Mouse (Mus musculus) monocyte, adult 2 months (primary cell): Measurements from ENCODE around the gene Igsf8.

ENCODE experiments used
- DNase-seq, 2 experiments: peaks; one replicate each; pipeline ENCODE4 v3.0.0; 2022; ENCODE audit warnings: low spot score in 2 of 2, low read depth in 1 of 2

Gene Igsf8

DNA sequence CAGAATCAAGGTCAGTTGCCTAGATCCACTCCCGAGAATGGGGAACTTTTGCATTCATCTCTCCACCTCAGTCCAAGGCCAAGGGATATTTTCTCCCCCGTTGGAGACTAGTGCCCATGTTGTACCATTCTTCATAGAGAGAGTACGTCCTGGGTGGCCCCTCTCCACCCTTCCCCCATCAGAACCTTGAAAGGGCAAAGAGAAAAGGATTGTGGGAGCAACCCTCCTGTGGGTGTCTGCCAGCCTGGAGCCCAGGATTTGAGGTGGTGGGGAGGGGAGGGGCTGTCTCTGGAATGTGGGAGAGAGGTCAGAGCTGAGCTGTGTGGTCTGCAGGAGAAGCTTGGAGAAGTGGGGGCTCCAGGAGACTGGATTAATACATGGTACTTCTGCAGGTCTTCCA, 82.5 kb downstream of the Igsf8 start:
- no peak for DNase-seq

GRCm38 (mm10) chr1:172344820-172345219, 83.4 kb downstream of the Igsf8 start:
- no peak for DNase-seq

DNA sequence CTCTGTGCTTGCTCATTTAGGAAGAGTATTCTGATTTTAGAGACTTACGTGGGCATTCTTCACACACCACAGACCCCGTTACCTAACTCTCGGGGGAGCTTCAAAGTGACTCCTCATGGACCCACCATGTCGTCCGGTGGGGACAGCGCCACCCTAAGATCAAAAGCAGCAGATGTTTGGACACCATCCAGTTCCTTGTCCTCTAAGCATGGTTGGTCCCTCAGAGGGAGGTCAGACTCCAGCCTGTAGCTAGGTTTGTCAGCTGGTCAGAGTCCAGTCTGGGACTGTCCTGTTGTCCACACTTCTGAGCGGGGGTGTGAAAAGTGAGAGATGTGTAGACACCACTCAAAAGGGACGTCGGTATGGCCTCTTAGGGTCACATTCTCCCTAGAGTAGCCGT, 85.3 kb downstream of the Igsf8 start:
- no peak for DNase-seq

DNA sequence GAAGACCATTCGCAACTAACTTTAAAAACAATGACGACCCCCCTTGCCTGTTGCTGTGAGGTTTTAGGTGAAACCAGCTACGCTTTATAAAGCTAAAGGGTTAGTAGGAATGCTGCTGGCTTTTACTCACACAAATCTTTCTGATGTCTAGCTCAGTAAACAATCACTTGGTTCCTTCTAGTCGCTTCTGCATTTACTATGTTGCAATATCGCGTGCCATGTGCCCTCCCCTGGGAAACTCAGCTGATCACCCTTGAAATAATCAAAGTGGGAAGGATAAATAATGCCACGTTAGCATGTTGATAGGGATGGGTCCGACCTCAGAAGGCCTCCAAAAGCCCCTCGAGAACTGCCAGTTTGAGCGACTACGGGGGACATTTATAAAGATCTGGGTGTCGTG, 85.9 kb downstream of the Igsf8 start:
- no peak for DNase-seq

DNA sequence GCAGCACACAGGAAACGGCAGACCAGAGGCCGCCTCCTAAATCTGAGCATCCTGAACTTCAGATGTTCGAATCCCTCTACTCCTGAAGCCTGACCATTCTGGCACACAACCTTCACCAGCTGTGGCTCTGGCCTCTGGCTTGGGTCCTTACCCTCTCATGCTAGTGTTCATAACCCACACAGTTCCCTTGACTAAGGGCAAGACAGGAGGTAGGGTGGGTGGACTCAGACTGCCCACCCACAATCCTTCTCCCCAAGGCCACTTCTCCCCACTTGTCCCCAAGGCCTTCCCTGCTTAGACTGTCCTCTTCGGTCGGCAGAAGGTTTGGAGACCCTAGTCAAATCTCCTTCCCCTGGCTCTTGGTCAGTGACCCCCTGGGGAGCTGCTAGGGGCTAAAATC, 88.1 kb downstream of the Igsf8 start:
- DNase-seq, result no peak

DNA sequence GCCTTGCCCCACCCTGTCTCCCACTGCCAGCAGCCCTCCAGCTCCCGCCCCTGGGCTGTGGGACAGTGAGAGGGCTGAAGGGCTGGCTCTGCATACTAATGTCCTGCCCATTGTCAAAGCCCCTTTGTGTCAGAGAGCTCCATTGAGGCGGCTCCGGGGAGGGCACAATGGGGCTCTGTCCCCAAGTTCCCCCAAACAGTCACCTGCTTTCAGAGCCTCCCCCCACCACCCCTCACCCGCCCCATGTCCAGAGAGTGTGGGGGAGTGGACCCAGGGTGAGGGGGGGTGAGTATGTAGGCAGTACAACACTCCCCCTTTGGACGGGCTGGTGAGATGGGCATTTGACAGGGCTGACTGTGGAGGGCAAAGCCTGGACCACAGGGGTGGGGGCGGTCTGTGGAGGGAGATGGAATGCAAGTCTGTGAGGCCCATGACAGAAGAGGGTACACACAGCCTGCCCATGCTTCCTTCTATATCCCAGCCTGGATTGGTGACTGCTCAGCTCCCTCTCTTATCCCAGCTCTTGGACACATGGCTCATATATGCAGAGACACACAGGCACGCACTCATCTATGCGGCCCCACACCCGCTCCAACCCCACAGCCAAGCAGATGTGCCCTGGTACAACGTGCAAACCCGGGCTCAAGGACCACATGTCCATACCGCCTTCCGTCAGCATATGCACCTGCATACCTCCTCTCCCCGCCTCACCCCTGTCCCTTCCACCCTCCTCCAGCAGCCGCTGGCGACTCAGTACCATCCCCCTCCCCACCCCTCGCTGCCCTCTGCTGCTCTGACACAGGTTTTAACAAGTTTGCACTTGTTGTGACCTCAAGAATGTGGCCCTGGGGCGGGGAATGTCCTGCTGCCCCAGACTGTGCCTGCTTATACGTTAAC, 88.7 kb downstream of the Igsf8 start:
- DNase-seq, result no peak

- DNase-seq, result no peak
These were observed 90.6 kb downstream of the Igsf8 start for GRCm38 (mm10) chr1:172352001-172352400.

DNA sequence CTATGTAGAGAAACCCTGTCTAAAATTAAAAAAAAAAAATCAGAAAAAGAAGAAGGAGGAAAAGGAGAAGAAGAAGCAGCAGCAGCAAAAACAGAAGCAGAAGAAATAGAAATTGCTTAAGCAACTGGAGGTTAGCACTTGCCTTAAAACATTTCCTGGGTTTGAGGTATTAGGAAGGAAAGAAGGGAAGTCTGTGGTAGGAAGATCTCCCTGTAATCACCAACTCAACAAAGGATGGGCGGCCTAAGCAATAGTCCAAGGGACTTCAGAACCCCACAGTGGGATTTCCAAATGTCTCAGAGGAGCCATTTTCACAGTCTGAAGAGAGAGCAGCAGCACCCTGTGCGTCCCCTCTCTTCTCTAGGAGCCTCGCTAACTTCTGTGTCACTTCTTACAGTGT, 91.0 kb downstream of the Igsf8 start:
- DNase-seq, result no peak

DNA sequence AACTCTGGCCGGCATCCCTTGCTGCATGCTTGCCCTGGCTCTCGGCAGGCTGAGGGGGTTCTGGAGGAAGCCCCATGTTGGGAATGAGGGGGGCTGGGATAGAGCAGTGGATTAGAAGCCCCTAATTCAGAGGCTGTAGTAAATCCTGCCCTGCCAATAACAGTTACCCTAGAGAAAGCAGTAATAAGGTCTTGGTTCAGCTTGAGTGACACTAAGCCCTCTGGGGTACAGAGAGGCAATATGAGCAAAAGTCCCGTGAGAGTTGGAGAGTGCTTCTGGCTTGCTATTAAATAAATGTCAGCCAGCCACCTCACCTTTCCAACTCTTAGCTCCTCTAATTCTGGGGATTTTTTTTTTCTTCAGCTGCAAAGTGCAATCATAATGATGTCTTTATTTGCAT, 93.9 kb downstream of the Igsf8 start:
- no peak for DNase-seq

GRCm38 (mm10) chr1:172357550-172357949, 96.1 kb downstream of the Igsf8 start:
- DNase-seq, result no peak

GRCm38 (mm10) chr1:172358341-172358740, 96.9 kb downstream of the Igsf8 start:
- DNase-seq, result no peak

DNA sequence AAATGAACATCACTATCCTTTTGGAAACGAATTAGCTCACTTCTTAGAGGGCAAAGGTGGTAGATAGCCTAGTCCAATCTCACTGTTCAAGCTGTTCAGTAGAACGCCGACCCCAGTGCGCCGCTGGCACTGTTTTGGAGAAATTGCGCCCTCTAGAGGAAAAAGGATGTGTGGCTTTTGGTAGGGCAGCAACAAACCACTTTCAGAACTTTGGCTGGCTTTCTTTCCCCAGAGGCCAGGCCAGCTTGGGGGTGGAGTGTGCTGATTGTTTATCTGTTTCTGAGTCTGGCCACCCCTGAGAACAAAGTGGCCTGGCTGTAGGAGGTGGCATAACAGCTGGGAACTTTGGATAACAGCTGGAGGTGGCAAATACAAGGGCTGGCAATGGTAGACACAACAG, 103.2 kb downstream of the Igsf8 start:
- DNase-seq, result no peak

DNA sequence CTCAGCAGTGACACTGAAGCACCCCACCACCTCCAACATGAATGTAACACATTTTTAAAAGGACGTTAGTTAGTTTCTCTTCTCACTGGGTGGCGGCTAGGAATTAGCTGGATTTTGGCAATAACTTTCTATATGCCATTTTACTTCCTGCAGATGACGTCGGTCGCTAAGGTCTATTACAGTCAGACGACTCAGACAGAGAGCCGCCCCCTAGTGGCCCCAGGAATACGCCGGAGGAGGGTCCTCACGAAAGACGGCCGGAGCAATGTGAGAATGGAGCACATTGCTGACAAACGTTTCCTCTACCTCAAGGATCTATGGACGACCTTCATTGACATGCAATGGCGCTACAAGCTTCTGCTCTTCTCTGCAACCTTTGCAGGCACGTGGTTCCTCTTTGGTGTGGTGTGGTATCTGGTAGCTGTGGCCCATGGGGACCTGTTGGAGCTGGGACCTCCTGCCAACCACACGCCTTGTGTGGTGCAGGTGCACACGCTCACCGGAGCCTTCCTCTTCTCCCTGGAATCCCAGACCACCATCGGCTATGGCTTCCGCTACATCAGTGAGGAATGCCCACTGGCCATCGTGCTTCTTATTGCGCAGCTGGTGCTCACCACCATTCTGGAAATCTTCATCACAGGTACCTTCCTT, 107.5 kb downstream of the Igsf8 start:
- DNase-seq, result peak in 1 of 2 experiments; percentile 40
